Mouse (Mus musculus): ENCODE measurements around the gene Spag6l.
A peak's percentile ranks its signal among the peaks of the same experiment; 100 is the strongest.
"Not testable (repeated sequence)": the region's sequence is repeated elsewhere in the genome, so short reads cannot be mapped to it uniquely, and the experiment has no call there.

Gene Spag6l

GRCm38 (mm10) chr16:16828757-16829615 lies at the start of gene Spag6l:
Gene Spag6l, minus strand, starts transcription at chr16:16829456.
- no peak for DNase-seq (ENCODE audit: low spot score in 2 of 2)

- DNase-seq (ENCODE audit: low spot score in 2 of 2) = no peak
These were observed 49.8 kb upstream of the Spag6l start for GRCm38 (mm10) chr16:16879025-16879424.

DNA sequence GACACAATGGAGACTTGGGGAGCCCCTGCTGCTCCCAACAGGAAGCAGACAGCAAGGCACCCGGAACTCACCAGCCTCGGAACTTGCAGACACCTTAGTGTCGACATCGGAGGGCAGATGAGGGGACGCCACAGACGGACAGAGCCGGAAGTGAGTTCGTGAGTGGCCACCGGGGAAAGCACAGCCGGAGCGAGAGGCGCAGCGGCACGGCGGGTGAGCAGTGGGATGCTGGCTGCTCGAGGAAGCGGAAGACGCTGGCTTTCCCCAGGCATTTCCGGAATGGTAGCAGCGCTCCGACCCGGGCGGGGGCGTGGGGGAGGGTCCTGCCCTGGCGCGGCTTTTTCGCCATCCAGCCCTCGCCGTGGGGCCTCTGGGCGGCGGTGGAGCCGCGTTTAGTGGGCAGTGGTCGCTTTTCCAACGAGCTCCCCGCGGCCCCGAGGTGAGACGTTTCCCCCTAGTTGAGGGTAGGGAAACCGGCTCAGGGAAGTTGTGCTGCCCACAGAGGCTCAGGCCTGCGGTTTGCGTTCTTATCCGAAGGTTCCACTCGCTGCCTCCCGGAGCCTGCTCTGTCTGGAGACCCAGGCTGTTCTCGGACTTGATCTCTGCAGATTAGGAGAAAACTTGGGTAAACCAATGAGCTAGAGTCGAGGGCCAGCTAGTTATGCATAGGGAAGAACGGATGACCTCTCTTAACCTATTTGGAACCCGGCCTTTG lies 41.5 kb upstream of the Spag6l start, which contains the start of the genes Top3b and Vpreb1:
TSS of gene Top3b (plus strand) at position 120 of the 715 bp plus-strand sequence.
TSS of gene Vpreb1 (minus strand) at position 227 of the 715 bp plus-strand sequence.
- peak; percentile 88 to 89 for DNase-seq (ENCODE audit: low spot score in 2 of 2)

DNA sequence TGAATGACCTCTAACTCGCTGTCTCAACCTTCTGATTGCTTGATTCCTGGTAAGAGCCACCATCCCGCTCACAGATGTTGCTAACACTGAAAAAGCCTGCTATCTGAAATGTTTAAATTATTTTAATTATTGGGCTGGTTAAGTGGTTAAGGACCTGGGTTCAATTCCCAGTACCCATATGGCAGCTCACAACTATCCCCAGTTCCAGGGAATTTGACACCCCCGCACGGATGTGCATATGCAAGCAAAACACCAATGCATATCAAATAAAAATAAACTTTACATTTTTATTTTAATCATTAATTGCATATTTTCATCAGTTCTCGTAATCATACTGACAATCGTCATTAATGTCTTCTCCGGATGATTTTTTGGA lies 41.0 kb upstream of the Spag6l start:
- DNase-seq (ENCODE audit: low spot score in 2 of 2) = no peak

DNA sequence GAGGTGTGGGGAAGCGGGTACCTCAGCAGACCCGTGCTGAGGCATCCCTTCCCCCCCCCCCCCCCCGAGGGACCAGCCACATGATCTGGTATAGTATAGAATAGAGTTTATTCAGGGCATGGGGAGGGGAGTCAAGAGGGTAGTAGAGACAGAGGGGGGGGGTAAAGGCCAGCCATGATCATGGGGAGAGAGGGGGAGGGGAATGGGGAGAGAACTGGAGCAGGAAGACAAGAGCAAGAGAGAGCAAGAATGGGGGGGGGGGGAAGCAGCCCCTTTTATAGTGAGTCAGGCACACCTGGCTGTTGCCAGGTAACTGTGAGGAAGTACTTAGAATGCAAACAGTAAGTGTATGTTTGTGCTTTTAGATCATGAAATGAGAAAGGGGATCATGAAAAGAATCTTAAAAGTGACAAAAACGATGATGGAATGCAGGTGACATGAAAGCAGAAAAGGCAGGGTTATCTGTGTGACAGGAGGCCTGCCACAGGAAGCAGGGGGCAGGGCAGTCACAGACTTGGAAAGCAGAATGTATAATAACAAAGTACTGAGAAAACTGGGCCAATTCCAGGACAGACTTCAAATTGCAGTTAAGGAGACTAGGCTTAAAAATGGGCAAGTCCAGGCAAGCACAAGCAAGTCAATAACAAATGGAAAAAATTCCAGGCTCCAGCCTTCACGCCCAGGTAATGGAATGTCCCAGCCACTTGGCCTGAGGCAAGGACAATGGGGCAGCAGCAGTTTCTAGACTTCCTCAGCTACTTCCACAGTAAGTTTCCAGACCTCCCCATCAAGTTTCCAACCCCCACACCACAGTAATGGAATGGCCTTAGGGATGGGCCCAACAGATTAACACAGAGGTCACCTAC lies 36.7 kb upstream of the Spag6l start:
- peak; percentile 7 to 18 for DNase-seq (ENCODE audit: low spot score in 2 of 2)

DNA sequence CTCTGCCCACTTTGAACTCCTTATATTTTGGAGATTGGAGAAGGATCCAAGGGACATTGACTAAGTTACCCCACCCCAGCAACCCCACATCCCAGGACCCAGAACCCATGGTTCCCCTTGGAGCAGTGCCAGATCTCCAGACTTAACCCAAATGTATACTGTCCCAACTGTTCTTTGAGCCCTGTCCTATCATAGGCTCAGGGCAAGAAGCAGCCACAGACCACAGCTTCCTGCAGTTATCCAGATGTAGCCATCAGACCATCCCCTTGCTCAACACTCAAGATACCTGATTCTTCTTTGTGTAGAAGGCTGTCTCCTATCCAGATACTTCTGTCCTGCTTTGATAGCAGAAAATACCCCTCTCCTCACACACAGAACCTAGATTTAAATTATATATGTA lies 36.0 kb upstream of the Spag6l start:
- DNase-seq (ENCODE audit: low spot score in 2 of 2) = no peak

DNA sequence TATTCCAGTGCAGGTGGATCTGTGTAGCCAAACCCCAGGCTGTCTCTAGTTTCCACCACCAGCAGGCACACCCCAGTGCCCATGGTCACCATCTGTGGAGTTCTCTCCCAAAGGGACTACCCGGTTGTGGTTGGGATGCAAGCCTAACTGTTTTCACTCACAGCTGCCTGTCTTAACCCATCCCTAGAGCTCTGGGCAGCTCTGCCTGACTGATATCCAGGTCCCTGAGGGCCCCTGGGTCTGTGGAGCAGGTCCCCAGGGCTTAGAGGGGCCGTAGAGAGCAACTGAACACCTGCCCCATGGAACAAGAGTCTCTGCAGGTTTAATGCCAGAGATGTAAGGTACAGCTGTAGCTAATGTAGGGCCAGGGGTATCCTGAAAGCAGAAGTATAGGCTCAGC lies 34.7 kb upstream of the Spag6l start, which contains the start of gene Igll1:
TSS of gene Igll1 (minus strand) at position 8 of the 400 bp plus-strand sequence.
- DNase-seq (ENCODE audit: low spot score in 2 of 2) = no peak

DNA sequence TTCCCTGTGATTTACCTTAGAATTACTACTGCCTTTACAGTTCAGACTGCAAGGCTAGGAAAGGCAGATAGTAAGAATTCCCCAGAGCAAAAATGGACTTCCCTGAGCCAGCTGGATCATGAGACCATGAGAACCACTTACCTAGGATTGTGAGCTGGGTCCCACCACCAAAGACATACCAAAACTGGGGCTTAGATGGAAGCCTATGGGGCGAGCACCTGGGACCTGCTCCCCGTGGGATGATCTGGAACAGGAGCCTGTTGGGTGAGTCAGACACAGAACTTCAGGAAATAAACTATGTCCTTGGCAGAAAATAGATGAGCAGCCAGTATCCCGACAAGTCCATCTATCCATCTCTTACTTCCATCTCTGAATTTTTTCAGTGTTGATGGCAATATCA lies 33.0 kb upstream of the Spag6l start:
- DNase-seq (ENCODE audit: low spot score in 2 of 2) = no peak

DNA sequence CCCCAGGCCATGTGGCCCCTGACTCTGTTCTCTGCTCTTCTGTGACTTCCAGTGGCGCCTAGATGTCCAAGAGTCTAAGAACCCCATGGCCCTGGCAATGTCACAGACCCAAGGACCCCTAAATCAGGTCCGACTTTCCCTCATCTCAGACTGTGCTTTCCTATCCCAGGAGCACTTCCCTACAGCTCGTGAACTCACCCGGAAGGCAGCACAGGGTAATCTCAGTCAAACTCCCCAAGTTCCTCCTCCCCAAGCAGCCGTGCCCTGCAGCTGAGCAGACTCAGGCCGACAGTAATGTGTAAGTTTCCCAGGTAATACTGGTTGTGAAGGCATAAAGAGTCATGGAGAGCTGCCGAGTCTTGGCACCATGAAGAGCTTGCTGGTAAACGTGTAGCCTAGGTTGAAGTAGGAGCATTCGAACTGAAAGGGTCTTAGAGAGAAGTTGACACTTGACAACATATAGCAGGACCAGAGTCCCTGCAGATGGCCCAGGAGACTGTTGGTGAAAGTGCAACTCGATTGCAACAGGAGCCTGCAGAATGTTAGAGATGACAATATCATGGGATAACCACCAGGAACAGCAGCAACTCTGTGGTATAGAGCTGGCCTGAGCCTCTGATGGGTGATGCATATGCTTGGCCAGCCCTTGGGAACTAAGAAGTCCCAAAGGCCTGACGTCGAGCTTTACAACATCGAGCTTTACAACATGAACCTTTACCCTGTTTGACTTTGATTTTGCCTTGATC lies 27.6 kb upstream of the Spag6l start:
- no peak for DNase-seq (ENCODE audit: low spot score in 2 of 2)

- DNase-seq (ENCODE audit: low spot score in 2 of 2) = not testable (repeated sequence)
These were observed 26.8 kb upstream of the Spag6l start for GRCm38 (mm10) chr16:16856054-16856453.

GRCm38 (mm10) chr16:16855541-16855940 lies 26.3 kb upstream of the Spag6l start:
- DNase-seq (ENCODE audit: low spot score in 2 of 2) = no peak

DNA sequence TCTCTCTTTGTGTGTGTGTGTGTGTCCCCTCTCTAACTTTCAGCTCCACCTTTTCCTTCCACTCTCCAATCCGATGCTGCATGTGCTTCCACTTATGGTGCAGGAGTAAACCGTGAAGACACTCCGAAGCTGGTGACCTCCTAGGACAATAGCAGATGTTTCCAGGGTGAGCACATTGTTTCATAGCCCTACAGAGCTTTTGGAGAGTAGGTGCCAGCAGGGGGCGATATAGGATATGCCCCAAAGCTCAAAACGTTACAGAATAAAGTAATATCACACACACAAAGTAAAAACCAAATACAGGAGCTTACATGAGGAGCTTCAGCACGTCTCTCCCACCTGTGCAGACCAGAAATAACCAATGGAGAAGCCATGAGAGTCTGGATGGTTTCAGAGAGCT lies 25.6 kb upstream of the Spag6l start:
- peak; percentile 28 to 39 for DNase-seq (ENCODE audit: low spot score in 2 of 2)

GRCm38 (mm10) chr16:16852411-16852810 lies 23.2 kb upstream of the Spag6l start:
- DNase-seq (ENCODE audit: low spot score in 2 of 2) = no peak

GRCm38 (mm10) chr16:16849196-16849595 lies 19.9 kb upstream of the Spag6l start:
- DNase-seq (ENCODE audit: low spot score in 2 of 2) = no peak

DNA sequence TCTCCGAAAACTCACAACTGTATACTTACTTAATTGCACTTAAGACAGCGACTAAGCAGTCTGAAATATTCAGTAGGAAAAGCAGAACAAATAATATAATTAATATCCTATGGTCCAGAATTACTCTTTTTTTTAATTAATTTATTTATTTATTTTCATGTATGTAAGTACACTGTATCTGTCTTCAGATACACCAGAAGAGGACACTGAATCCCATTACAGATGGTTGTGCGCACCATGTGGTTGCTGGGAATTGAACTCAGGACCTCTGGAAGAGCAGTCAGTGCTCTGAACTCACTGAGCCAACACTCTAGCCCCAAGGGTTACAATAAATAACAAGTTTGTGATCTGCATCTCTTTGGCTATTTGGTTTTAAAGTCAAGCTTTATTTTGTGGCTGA lies 415 bp upstream of the Spag6l start:
- no peak for DNase-seq (ENCODE audit: low spot score in 2 of 2)

- DNase-seq (ENCODE audit: low spot score in 2 of 2) = no peak
These were observed 3.0 kb downstream of the Spag6l start for GRCm38 (mm10) chr16:16826223-16826622.

- DNase-seq (ENCODE audit: low spot score in 2 of 2) = no peak
These were observed 3.8 kb downstream of the Spag6l start for GRCm38 (mm10) chr16:16825476-16825875.

- DNase-seq (ENCODE audit: low spot score in 2 of 2) = no peak
These were observed 22.9 kb downstream of the Spag6l start for GRCm38 (mm10) chr16:16806325-16806724.
